Mouse (Mus musculus) heart, postnatal 0 days (tissue): ENCODE data around the gene Smchd1. TPM values are rescaled to one million over a fixed set of nuclear protein-coding genes. Genes with fewer than 3 reads are reported as not detected.
"Not testable (repeated sequence)": the region's sequence is repeated elsewhere in the genome, so short reads cannot be mapped to it uniquely, and the experiment has no call there.

Experiments
- ATAC-seq: fragments of 200-750 bp; cut with Nextera tagmentation; 2 replicates; pipeline ENCODE4 v1.8.0; 2017; ENCODE audit warnings: low read depth, moderate number of reproducible peaks, moderate library complexity; ENCODE audit not compliant: insufficient read depth
- DNase-seq: peaks from one replicate; pipeline ENCODE4 v3.0.0-alpha.2; 2016; ENCODE audit warnings: low spot score
- H3K27ac ChIP-seq: fragments of 300-500 bp; sonication (generic); 2 replicates; pipeline ENCODE4 v1.5.1; 2014; ENCODE audit warnings: low read depth, mild to moderate bottlenecking
- H3K27me3 ChIP-seq: fragments of 300-500 bp; sonication (generic); 2 replicates; pipeline ENCODE4 v1.6.1; 2014; ENCODE audit warnings: low read length, mixed read lengths; ENCODE audit not compliant: control insufficient read depth, insufficient read depth
- H3K36me3 ChIP-seq: fragments of 300-500 bp; sonication (generic); replicated peaks from 2 replicates; pipeline ENCODE4 v1.6.1; 2014; ENCODE audit warnings: low read length, mixed read lengths; ENCODE audit not compliant: control insufficient read depth, insufficient read depth
- H3K4me1 ChIP-seq: fragments of 300-500 bp; sonication (generic); 2 replicates; pipeline ENCODE4 v1.6.1; 2014; ENCODE audit warnings: antibody characterized with exemption; ENCODE audit not compliant: control insufficient read depth, insufficient read depth
- H3K4me2 ChIP-seq: fragments of 300-500 bp; sonication (generic); 2 replicates; pipeline ENCODE4 v1.6.1; 2014; ENCODE audit warnings: low read depth, mild to moderate bottlenecking, low read length, moderate library complexity
- H3K4me3 ChIP-seq: fragments of 300-500 bp; sonication (generic); 2 replicates; pipeline ENCODE4 v1.5.1; 2014; ENCODE audit warnings: low read depth, low read length
- H3K9ac ChIP-seq: fragments of 300-500 bp; sonication (generic); replicated peaks from 2 replicates; pipeline ENCODE4 v1.6.1; 2014; ENCODE audit warnings: low read depth, low read length, mixed read lengths
- H3K9me3 ChIP-seq: fragments of 300-500 bp; sonication (generic); replicated peaks from 2 replicates; pipeline ENCODE4 v1.6.1; 2016; ENCODE audit warnings: low read length; ENCODE audit not compliant: control insufficient read depth
- CTCF ChIP-seq: IDR thresholded peaks from 2 replicates; pipeline ENCODE4 v1.5.1; 2016; ENCODE audit warnings: antibody characterized with exemption, control low read depth, low read depth
- EP300 ChIP-seq: IDR thresholded peaks from 2 replicates; pipeline ENCODE4 v1.6.1; 2016; ENCODE audit warnings: antibody characterized with exemption, low read depth
- WGBS: fragments of 180-500 bp; shearing (Covaris S2); extraction: QIAGEN DNeasy Blood & Tissue Kit; methylation state at CpG from one replicate; pipeline ENCODE4 v1.1.7; 2014; 5-methylcytosine and 5-hydroxymethylcytosine counted together
- polyA plus RNA-seq: library from polyadenylated mRNA; unstranded; fragments of >200 nt; fragmentation: Nextera tagmentation; extraction: Ambion mirVana; gene quantifications from 2 replicates; pipeline ENCODE4 v1.2.1, GENCODE M21; 2015
- total RNA-seq: library from RNA; depleted of rRNA; stranded (reverse); fragments of >200 nt; gene quantifications from 2 replicates; pipeline ENCODE4 v1.2.3, GENCODE M21; 2014; ENCODE audit warnings: low replicate concordance

The Smchd1 gene
- total and polyA plus RNA-seq, 2 experiments from 2014 or later, result 16.1 to 18.7 TPM

GRCm38 (mm10) chr17:71474128-71474527, 1.0 kb downstream of the Smchd1 start:
- TF ChIP-seq EP300 (no peak), CTCF (no peak)
- peak overlapping the region; percentile 99 for H3K4me3 ChIP-seq
- H3K9me3 ChIP-seq, result no peaks in the 10 kb centered on the region
- no peak overlapping the region for H3K27ac ChIP-seq
- peak overlapping the region; percentile 95 for H3K4me2 ChIP-seq
- H3K27me3 ChIP-seq, result no peaks in the 10 kb centered on the region
- ATAC-seq (no peak), DNase-seq (no peak)
- WGBS, result 10% methylated on average over 8 of the region's 8 CpGs
- peak overlapping the region; percentile 86 for H3K9ac ChIP-seq
- no peaks in the 10 kb centered on the region for H3K36me3 ChIP-seq
- H3K4me1 ChIP-seq, result peaks cover 7% of the 10 kb centered on the region; the same call in 1 of the 2 replicates

DNA sequence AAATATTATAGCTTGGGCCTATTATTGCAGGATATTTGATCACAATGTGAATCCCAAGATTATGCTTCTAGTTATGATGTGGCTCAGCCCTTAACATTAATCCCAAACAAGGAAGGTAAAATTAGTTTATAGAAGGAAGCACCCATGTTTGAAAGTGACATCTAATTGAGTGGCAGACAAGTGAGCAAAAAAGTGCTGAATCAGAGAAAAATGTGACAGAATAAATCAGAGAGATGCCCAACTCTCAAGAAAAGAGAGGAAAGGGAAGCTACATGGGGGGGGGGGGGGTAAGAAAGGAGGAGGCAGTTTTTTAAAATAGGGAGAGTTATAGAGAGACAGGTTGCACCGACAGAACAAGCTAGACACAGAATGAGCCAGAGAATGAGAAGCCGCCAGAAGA, 3.9 kb downstream of the Smchd1 start:
- TF ChIP-seq CTCF (no peak), EP300 (no peak)
- Histone ChIP-seq H3K27ac (no peak overlapping the region), H3K9ac (no peak overlapping the region), H3K27me3 (no peaks in the 10 kb centered on the region), H3K4me1 (peaks cover 7% of the 10 kb centered on the region; the same call in 1 of the 2 replicates), H3K4me2 (no peak overlapping the region), H3K9me3 (no peaks in the 10 kb centered on the region), H3K36me3 (no peaks in the 10 kb centered on the region), H3K4me3 (no peak overlapping the region)
- DNase-seq (no peak), ATAC-seq (no peak)
- WGBS, result 55% methylated on average over 2 of the region's 2 CpGs

DNA sequence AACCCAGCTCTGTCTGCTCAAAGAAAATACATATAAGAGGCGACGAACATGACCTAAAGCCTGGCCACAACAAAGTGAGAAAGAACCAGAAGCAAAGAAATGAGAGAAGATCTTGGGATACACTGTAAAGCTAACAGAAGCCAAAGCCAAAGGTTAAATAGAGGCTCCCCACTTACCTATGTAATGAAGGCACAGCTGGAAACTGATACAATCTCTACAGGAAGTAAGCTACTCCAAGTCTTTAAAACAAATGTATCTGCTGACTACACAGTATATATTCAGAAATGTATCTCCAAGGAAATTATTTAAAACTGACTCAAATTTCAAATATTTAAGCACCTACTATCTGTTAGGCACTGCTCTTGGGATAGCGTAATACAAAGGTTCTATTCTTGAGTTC, 14.8 kb downstream of the Smchd1 start:
- no peak for DNase-seq
- TF ChIP-seq CTCF (no peak), EP300 (no peak)
- H3K27ac ChIP-seq, result no peak overlapping the region
- no peaks in the 10 kb centered on the region for H3K4me1 ChIP-seq
- ATAC-seq, result no peak
- WGBS, result 91% methylated on average over 3 of the region's 3 CpGs
- no peaks in the 10 kb centered on the region for H3K27me3 ChIP-seq
- peaks cover 24% of the 10 kb centered on the region for H3K36me3 ChIP-seq
- no peaks in the 10 kb centered on the region for H3K9me3 ChIP-seq
- H3K4me3 ChIP-seq, result no peak overlapping the region
- H3K9ac ChIP-seq, result no peak overlapping the region
- no peak overlapping the region for H3K4me2 ChIP-seq

DNA sequence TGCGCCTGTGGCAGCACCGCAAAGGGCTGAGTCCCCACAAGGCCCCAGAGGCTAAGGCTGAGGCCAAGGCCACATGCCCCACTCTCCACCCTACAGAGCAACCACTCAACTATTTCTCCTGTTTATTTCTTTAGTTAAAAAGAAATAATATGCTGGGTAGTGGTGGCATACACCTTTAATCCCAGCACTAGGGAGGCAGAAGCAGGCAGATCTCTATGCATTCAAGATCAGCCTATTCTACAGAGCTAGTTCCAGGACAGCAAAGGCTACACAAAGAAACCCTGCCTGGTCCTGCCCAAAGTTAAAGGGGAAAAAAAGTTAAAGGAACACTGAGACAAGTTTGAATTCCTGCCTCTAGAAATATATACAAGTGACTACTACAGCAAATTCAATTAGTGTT, 15.3 kb downstream of the Smchd1 start, which contains the start of gene Gm4707:
Gene Gm4707 (minus strand): TSS at position 101 of the 400 bp plus-strand sequence.
- Histone ChIP-seq H3K4me1 (no peaks in the 10 kb centered on the region), H3K4me3 (no peak within 1 kb of the TSS), H3K27me3 (no peaks in the 10 kb centered on the region), H3K36me3 (peaks cover 24% of the 10 kb centered on the region), H3K9ac (no peak within 1 kb of the TSS), H3K27ac (no peak within 1 kb of the TSS), H3K9me3 (no peaks in the 10 kb centered on the region), H3K4me2 (no peak within 1 kb of the TSS)
- DNase-seq (no peak), ATAC-seq (no peak)
- TF ChIP-seq EP300 (no peak), CTCF (no peak)
- 92% methylated on average over 2 of the region's 2 CpGs for WGBS

- DNase-seq, ATAC-seq, H3K27ac ChIP-seq, H3K4me2 ChIP-seq, H3K27me3 ChIP-seq, H3K4me3 ChIP-seq, H3K9ac ChIP-seq, H3K9me3 ChIP-seq, H3K4me1 ChIP-seq: not testable (repeated sequence)
- peaks cover 11% of the 10 kb centered on the region for H3K36me3 ChIP-seq
- 93% methylated on average over 6 of the region's 6 CpGs for WGBS
These were observed 17.8 kb downstream of the Smchd1 start for GRCm38 (mm10) chr17:71457361-71457760.

DNA sequence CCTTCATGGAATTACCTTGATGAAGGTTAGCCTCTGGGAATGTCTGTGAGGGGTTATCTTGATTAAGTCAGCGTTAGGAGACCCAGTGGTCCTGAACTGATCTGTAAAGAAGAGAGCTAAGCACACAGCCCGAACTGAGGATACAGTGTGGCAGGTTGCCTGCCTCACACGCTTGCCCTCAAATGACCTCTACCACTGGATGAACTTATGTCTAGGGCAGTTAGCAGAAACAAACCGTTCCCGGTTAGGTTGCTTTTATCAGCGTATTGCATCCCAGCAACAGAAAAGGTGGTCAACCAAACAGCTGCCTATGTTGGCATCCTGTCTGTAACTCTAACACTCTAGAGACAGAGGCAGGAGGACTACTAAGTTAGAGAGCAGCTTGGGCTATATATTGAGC, 30.0 kb downstream of the Smchd1 start:
- no peak overlapping the region for H3K27ac ChIP-seq
- H3K36me3 ChIP-seq, result peaks cover 37% of the 10 kb centered on the region
- DNase-seq (no peak), ATAC-seq (peak; percentile 57; the same call in 1 of the 2 replicates)
- TF ChIP-seq EP300 (no peak), CTCF (no peak)
- no peak overlapping the region for H3K4me3 ChIP-seq
- H3K4me2 ChIP-seq, result no peak overlapping the region
- H3K4me1 ChIP-seq, result no peaks in the 10 kb centered on the region
- no peaks in the 10 kb centered on the region for H3K9me3 ChIP-seq
- 69% methylated on average over 6 of the region's 6 CpGs for WGBS
- no peaks in the 10 kb centered on the region for H3K27me3 ChIP-seq
- no peak overlapping the region for H3K9ac ChIP-seq
